Mouse (Mus musculus): ENCODE measurements around the gene Cytl1. TPM values are rescaled to one million over a fixed set of nuclear protein-coding genes. Genes with fewer than 3 reads are reported as not detected.
A peak's percentile ranks its signal among the peaks of the same experiment; 100 is the strongest.

Gene Cytl1
- total RNA-seq, 2 experiments from 2014 or later: 1.2 to 1.3 TPM

DNA sequence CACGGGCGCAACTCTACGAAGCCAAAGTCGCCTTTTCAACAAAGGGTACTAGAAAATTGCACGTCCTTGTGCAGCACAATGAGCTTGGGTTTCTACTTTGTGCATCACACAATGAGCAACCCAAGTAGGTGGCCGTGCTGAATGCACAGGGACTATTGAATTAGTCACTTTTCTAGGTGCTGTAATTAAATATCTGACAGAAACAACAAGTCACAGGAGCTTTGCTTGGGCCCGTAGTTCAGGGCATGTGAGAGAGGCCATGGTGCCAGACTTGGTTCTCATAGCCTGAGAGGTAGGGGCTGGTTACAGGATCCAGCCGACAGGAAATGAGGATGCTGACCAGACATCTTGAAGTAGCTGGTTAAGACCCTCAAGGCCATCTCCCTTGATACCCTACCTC is 30.5 kb downstream of the Cytl1 start:
- intact Hi-C loops (cut with DNase I): loop anchor here (5.0 kb wide), 1 partner anchor 326 kb away; no protein-coding TSS in a partner anchor
- DNase-seq (ENCODE audit: low spot score in 2 of 2): no peak

DNA sequence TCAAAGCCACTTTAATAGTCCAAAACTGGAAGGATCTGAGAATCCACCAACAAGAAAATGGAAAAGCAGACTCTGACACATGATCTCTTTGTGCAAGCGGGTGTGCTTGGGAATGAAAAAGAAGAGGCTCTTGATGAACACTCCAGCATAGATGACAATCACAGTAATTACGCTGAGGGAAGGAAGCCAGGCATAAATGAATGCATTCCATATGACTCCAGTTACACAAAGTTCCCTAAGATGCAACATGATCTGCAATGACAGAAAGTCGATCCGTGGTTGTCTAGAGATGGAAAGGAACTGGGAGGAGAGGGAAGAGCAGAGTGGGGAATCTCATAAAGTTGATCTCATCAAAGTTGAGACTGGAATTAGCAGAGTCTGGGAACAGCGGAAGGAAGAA is 31.9 kb downstream of the Cytl1 start:
- intact Hi-C loops (cut with DNase I): loop anchor here (5.0 kb wide), 1 partner anchor 325 kb away; no protein-coding TSS in a partner anchor
- DNase-seq (ENCODE audit: low spot score in 2 of 2): no peak

DNA sequence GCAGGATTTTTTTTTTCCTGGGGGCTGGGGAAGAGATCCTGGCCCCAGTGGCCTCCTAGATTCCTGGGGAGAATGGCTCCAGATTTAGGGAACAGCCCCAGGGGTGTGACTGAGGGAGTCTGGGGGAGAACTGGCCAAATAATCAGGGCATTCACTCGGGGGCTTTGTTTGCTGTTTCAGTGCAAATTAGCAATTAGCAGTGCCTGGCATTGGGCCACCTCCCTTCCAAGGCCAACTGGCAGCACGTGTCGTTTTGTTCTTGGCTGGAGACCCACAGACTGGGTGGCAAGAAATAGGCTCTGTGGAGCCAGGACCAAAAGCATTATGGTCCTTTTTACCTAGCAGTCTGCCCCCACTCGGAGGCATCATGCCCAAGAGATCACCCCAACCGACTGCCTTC is 33.7 kb downstream of the Cytl1 start:
- peak; percentile 68 for DNase-seq (ENCODE audit: low spot score in 2 of 2)
- intact Hi-C loops (cut with DNase I): loop anchor here (5.0 kb wide), 1 partner anchor 323 kb away; no protein-coding TSS in a partner anchor

DNA sequence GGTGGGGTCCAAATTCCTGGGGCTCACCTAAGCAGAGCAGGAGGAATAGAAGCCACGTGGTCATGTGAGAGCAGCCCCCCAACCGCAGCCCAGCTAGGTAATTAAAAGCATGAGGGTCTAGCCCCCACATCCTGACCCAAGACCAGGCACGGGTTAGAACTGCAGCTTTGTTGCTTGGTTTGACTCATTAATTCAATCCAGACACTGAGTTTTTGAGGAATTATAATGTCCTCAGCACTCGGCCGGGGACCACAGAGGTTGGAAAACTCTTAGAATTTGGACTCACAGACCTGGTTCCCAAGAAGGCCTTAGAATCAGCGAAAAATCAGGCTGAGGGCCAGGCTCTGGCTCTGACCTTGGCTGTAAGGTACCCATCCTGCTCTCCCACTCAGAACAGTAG is 35.6 kb downstream of the Cytl1 start:
- DNase-seq (ENCODE audit: low spot score in 2 of 2): no peak
- intact Hi-C loops (cut with DNase I): no loop called here

DNA sequence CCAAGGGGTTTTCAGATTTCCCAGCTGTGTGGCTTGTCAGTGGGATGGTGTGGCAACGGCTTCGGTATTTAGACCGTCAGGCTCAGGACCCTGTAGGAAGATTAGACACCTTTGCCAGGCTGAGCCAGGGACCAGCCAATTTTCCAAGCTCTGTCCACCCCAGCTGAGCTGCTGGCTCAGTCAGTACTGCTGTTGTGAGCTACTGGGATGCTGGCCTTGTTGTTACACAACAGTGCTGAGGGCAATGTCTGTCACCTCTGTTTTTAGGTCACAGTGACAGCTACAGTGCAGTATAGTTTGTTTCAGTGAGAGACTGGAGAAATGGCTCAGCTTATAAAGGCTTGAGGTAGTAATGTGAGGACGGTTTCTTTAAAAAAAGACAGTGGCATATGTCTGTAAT is 38.7 kb downstream of the Cytl1 start:
- no peak for DNase-seq (ENCODE audit: low spot score in 2 of 2)
- intact Hi-C loops (cut with DNase I): no loop called here

DNA sequence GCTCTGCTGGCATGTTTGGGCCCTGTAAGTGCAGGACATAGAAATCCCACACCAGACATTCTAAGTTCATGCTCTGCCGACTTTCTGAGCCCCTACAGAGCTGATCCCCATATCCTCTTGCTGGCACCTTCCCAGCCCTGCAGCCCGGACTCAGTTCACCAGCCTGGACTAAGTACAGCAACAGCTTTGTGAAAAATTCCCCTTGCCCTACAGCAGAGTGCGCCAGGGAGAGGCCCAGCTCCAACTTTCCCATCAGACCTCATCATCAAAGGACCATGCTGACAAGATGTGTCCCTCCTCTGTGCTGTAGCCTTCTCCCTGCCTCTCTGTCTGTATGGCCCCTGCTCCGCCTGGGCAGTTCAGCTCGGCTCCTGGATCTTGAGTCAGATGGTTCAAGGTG is 40.4 kb downstream of the Cytl1 start:
- no peak for DNase-seq (ENCODE audit: low spot score in 2 of 2)
- intact Hi-C loops (cut with DNase I): no loop called here

DNA sequence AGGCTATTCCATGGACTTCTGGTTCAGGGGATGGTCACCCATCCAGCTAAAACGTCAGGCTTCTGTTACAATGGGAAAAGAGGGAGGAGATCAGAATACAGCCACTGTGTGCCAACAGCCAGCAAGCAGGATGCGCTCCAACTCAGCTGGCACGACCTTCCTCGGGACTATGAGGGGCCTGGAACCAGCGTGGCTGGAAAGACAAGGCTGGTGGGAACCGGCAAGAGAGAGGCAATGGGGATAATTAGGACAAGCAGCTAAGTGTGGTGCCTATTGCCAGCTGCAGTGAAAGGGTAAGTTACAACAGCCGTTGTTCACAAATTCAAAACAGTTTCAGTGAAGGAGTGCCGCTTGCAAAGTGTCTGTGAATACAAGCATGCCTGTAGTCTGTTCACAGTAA is 48.0 kb downstream of the Cytl1 start:
- intact Hi-C loops (cut with DNase I): no loop called here
- no peak for DNase-seq (ENCODE audit: low spot score in 2 of 2)

DNA sequence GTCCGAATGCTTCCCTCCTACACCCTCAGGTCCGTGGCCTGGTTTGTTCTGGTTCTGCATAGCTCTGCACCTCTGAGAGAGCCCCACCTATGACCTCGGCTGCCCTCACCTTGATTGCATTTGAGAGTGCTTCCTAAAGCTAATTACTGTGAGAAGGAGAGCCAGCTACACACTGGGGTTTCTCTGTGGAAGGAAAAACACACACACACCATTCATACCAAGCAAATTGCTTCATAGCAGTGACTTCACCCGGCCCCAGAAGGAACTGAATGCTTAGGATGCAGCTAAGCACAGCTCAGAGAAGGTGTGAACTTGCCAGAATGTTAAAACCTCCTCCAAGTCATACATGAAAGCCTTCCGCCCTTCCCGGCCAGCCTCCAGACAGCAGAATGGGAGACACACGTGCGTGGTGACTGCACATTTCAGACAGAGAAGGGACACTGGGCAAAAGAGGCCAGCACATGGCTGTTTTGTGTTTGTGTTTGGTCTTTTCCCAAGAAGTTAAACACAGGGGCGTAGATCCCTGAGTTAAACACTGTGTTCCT is 49.6 kb downstream of the Cytl1 start:
- peak in 1 of 2 experiments; percentile 30 for DNase-seq (ENCODE audit: low spot score in 2 of 2)

More for the DNA sequence above, 49.6 kb downstream of the Cytl1 start:
- intact Hi-C loops (cut with DNase I): no loop called here

Other genes starting within 250 kb of the Cytl1 start
- 1 to 10 TPM; 2.4 TPM for gene Stk32b, start 18.3 kb upstream of the Cytl1 start, total RNA-seq (2021)
- gene Msx1, start 89.1 kb downstream of the Cytl1 start, total RNA-seq (2021): 1 to 10 TPM; 3.5 to 4.2 TPM